Mouse (Mus musculus): ENCODE measurements around the gene Asb6.

DNA sequence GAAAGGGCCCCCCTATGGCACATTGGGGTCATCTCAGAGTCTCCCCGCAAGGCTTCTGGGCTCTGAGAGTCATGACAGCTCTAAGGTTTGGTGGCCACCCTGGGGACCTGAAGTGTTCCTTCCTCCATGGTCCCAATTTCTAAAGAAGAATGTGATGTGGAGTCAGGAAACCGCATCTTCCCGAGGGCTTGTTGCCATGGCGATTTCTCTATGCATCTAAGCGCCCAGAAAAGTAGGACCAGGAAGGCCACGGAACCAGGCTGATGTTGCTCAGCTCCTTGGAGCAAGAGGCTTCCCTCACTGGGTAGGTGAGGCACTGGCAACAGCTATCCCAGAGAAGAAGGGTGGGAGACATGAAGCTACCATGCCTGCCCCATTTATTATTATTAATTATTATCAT lies 26.9 kb upstream of the Asb6 start:
- TF ChIP-seq GATA1 (IDR thresholded peaks at IDR 0.05; ENCODE audit: borderline replicate concordance, low read length) (no peak), FLI1 (IDR thresholded peaks at IDR 0.05; ENCODE audit: low read length) (no peak)

Data from megakaryocyte, embryonic 14.5 days (primary cell).